Mouse (Mus musculus): ENCODE results near the gene Dthd1.

- TF ChIP-seq MAX (IDR thresholded peaks at IDR 0.05; ENCODE audit: low read depth) (no peak), MYOD1 (IDR thresholded peaks at IDR 0.05; ENCODE audit: control insufficient read depth in 1 of 3, insufficient read length in 2 of 3, low read depth in 2 of 3) (no peak), SRF (IDR thresholded peaks at IDR 0.05; ENCODE audit: control insufficient read depth, insufficient read length, low read depth) (no peak), POLR2A (IDR thresholded peaks at IDR 0.05; ENCODE audit: insufficient read length, low read depth) (no peak), TCF12 (IDR thresholded peaks at IDR 0.05; ENCODE audit: insufficient read depth, poor library complexity, severe bottlenecking) (no peak), E2F4 (IDR thresholded peaks at IDR 0.05; ENCODE audit: insufficient read depth) (no peak), USF1 (IDR thresholded peaks at IDR 0.05; ENCODE audit: low read depth) (no peak)
These were observed 53.4 kb downstream of the Dthd1 start for GRCm38 (mm10) chr5:62867003-62867402.
